Mouse (Mus musculus): ENCODE measurements at regions not wholly inside any gene's neighbourhood (a gene's known extent, or its start where the extent isn't known, plus 50 kb on each side); places are given as distances from the start of the nearest gene placed in this dataset.

- no peak for DNase-seq
Measured at GRCm38 (mm10) chr12:94155110-94155858, 1536.7 kb upstream of the Flrt2 start.

- DNase-seq = no peak
Measured at GRCm38 (mm10) chr12:94182358-94182757, 1509.7 kb upstream of the Flrt2 start.

GRCm38 (mm10) chr12:94190620-94191081 lies 1501.4 kb upstream of the Flrt2 start:
- peak; percentile 34 to 60 for DNase-seq

- DNase-seq = no peak
Measured at GRCm38 (mm10) chr12:94217906-94218305, 1474.1 kb upstream of the Flrt2 start.

- no peak for DNase-seq
Measured at GRCm38 (mm10) chr12:94229894-94230293, 1462.1 kb upstream of the Flrt2 start.

- DNase-seq = no peak
Measured at GRCm38 (mm10) chr12:94245366-94245765, 1446.7 kb upstream of the Flrt2 start.

GRCm38 (mm10) chr12:94247362-94247761 lies 1444.7 kb upstream of the Flrt2 start:
- DNase-seq = no peak

GRCm38 (mm10) chr12:94252957-94253633 lies 1438.9 kb upstream of the Flrt2 start:
- no peak for DNase-seq

GRCm38 (mm10) chr12:94280946-94281345 lies 1411.1 kb upstream of the Flrt2 start:
- no peak for DNase-seq

- DNase-seq = no peak
Measured at GRCm38 (mm10) chr12:94282931-94283330, 1409.1 kb upstream of the Flrt2 start.

GRCm38 (mm10) chr12:94283572-94283971 lies 1408.5 kb upstream of the Flrt2 start:
- DNase-seq = no peak

GRCm38 (mm10) chr12:94297864-94298263 lies 1394.2 kb upstream of the Flrt2 start:
- no peak for DNase-seq

- DNase-seq = no peak
Measured at GRCm38 (mm10) chr12:94332351-94332750, 1359.7 kb upstream of the Flrt2 start.

GRCm38 (mm10) chr12:94334671-94335070 lies 1357.4 kb upstream of the Flrt2 start:
- no peak for DNase-seq

GRCm38 (mm10) chr12:94349623-94350156 lies 1342.3 kb upstream of the Flrt2 start:
- no peak for DNase-seq

GRCm38 (mm10) chr12:94364269-94364668 lies 1327.8 kb upstream of the Flrt2 start:
- DNase-seq = no peak

GRCm38 (mm10) chr12:94399991-94400390 lies 1292.0 kb upstream of the Flrt2 start:
- no peak for DNase-seq

- DNase-seq = peak; percentile 19 to 58
Measured at GRCm38 (mm10) chr12:94420918-94421317, 1271.1 kb upstream of the Flrt2 start.

- no peak for DNase-seq
Measured at GRCm38 (mm10) chr12:94421743-94422142, 1270.3 kb upstream of the Flrt2 start.

GRCm38 (mm10) chr12:94424340-94424981 lies 1267.6 kb upstream of the Flrt2 start:
- DNase-seq = peak in 1 of 2 experiments; percentile 2

- no peak for DNase-seq
Measured at GRCm38 (mm10) chr12:94449517-94449916, 1242.5 kb upstream of the Flrt2 start.

- DNase-seq = no peak
Measured at GRCm38 (mm10) chr12:94468027-94468426, 1224.0 kb upstream of the Flrt2 start.

- DNase-seq = no peak
Measured at GRCm38 (mm10) chr12:94468609-94469008, 1223.4 kb upstream of the Flrt2 start.
